Mouse (Mus musculus): ENCODE data around the gene Aicda.
"Not testable (repeated sequence)": the region's sequence is repeated elsewhere in the genome, so short reads cannot be mapped to it uniquely, and the experiment has no call there.

Gene Aicda

GRCm38 (mm10) chr6:122553606-122554005 lies at the start of gene Aicda:
TSS of gene Aicda (plus strand) at chr6:122553801.
- no peak for DNase-seq

- DNase-seq, result peak; percentile 73
These were observed 48.6 kb upstream of the Aicda start for GRCm38 (mm10) chr6:122505041-122505440.

GRCm38 (mm10) chr6:122505545-122505944 lies 48.1 kb upstream of the Aicda start, which contains the start of gene Mfap5:
TSS of gene Mfap5 (plus strand) at chr6:122505845.
- DNase-seq, result no peak

DNA sequence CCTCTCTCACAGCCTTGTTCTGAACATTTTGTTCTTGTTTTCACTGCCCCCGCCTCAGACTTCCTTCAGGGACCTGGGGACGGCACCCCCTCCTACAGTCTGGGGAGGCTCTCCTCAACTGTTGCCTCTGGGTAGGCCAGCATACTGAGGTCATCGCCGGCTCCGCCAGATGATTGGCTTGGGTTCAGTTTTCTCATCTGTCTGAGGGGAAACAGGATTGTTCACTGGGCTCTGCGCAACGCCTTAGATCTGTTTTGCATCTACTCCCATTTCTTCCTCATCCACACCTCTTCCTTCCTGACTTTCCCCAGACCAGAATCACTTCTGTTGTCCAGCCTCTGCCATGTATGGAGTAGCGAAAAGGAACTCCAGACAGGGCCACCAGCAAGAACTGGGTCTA lies 45.1 kb upstream of the Aicda start:
- DNase-seq, result peak; percentile 99

GRCm38 (mm10) chr6:122512914-122513878 lies 40.4 kb upstream of the Aicda start:
- peak; percentile 91 for DNase-seq

- DNase-seq, result peak; percentile 90
These were observed 39.3 kb upstream of the Aicda start for GRCm38 (mm10) chr6:122514312-122514711.

DNA sequence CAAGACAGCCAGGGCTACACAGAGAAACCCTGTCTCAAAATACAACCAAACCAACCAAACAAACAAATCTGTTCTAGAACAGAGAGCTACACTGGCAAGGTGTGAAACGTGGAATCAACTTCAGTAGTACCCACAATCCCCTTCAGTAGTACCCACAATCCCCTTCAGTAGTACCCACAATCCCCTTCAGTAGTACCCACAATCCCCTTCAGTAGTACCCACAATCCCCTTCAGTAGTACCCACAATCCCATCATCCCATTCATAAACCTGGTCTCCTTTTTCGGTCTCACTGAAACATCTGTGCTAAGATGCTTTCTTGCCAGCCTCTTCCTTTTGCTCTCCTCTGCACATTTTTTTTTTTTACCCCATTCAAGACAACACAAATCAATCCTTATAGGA lies 37.8 kb upstream of the Aicda start:
- not testable (repeated sequence) for DNase-seq

GRCm38 (mm10) chr6:122517668-122518067 lies 35.9 kb upstream of the Aicda start:
- peak; percentile 95 for DNase-seq

DNA sequence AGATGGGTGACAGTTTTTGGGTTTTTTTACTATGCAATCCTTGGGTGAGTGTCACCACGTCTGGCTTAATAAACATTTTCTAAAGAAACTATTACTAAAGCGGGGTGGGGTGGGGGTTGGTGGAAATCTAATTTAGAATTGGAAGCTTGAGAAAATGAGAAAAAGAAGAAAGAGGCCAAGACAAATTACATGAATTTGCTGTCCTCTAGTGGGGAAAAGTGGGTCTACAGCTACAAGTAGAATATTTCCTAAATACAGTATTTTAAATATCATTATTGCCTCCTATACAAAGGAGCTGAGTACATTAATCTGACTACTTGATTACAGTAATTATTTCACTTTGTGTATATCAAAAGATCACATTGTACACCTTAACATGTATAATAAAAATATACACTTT lies 34.2 kb upstream of the Aicda start:
- DNase-seq, result no peak

DNA sequence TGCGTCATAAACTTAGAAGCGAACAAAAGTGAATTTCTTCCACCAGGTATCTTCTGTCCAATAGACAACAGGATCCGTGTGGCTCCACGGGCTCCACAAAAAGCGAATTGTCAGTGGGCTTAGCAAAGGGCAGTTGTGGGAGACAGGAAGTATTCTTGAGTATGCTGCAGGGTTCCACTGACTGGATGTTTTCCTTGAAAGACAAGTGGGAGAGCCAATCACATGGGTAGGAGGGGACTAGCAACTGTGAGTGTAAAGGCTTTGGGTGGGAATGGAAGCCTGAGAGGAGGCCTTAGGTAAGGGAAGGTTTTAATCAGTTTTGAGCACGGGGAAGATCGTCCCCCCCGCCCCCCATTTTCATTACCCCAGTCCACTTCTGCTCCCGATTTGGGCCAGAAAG lies 31.0 kb upstream of the Aicda start:
- DNase-seq, result peak; percentile 90

GRCm38 (mm10) chr6:122523289-122523688 lies 30.3 kb upstream of the Aicda start:
- no peak for DNase-seq

GRCm38 (mm10) chr6:122527596-122527995 lies 26.0 kb upstream of the Aicda start:
- no peak for DNase-seq

- DNase-seq, result no peak
These were observed 25.5 kb upstream of the Aicda start for GRCm38 (mm10) chr6:122528136-122528535.

DNA sequence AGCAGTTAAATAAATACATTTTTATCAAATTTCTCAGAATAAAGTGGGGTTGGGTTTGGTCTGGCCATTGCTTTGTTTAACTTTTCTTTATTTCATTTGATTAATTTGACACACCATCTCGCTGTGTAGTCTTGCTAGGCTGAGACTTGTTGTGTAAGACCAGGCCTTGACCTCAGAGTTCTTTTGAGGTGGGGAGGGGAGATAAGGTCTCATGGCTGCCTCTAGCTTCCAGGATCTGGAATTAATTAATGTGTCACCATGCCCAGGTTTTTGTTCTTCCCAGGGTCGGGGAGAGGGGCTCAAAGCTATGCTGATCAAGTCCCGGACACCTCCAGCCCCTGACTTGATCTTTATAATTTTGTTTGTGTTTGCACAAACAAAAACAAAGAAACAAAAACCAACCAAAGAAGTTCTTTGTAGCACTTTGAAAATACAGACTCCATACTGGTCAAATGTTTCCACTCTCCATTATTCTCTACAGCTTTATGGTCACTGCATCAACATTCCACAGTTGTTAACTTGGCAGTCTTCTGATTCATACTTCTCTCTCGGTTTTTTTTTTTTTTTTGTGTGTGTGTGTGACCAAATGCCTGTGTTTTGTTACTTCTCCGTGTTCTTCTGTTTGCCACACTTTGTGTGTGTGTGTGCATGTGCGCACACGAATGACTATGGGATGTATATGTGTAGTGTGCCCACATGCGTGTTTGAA lies 22.0 kb upstream of the Aicda start:
- no peak for DNase-seq

- DNase-seq, result no peak
These were observed 20.7 kb upstream of the Aicda start for GRCm38 (mm10) chr6:122532883-122533302.

DNA sequence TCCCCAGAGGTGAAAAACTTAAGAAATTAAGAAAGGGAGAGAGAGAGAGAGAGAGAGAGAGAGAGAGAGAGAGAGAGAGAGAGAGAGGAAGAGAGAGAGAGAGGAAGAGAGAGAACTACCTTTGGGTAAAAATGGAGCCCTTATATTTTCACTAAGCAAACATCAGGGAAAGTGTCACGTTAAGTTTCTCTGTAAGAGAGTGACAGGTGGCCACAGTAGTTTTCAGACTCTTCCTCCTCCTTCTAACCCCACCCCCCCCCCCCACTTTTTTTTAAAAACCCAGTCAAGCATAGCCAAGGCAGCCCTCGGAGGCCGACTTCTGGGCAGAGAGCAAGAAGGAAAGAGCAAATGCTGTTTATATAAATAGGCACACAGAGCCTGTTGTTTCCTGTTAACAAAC lies 19.6 kb upstream of the Aicda start:
- DNase-seq, result no peak

- DNase-seq, result no peak
These were observed 14.0 kb upstream of the Aicda start for GRCm38 (mm10) chr6:122539564-122539963.

GRCm38 (mm10) chr6:122542459-122542858 lies 11.1 kb upstream of the Aicda start:
- DNase-seq, result not testable (repeated sequence)

GRCm38 (mm10) chr6:122543574-122543973 lies 10.0 kb upstream of the Aicda start:
- no peak for DNase-seq

DNA sequence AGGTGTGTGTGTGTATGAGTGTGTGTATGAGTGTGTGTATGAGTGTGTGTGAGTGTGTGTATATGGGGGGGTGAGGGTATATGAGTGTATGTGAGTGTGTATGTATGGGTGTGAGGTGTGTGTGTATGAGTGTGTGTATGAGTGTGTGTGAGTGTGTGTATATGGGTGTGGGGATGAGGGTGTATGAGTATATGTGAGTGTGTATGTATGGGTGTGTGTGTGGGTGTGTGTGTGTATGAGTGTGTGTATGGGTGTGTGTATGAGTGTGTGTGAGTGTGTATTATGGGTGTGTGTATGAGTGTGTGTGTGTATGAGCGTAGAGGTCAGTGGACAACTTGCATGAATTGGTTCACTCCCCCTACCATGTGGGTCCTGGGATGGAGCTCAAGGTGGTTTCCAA lies 8.9 kb upstream of the Aicda start:
- no peak for DNase-seq

GRCm38 (mm10) chr6:122545289-122545882 lies 8.2 kb upstream of the Aicda start:
- DNase-seq, result peak; percentile 91

GRCm38 (mm10) chr6:122545948-122546347 lies 7.7 kb upstream of the Aicda start:
- DNase-seq, result no peak

GRCm38 (mm10) chr6:122554102-122554501 lies 501 bp downstream of the Aicda start:
- no peak for DNase-seq
